Mouse (Mus musculus) gastrocnemius, postnatal 10 days (tissue): ENCODE measurements around the gene Eps8l2. TPM values are rescaled to one million over a fixed set of nuclear protein-coding genes. Genes with fewer than 3 reads are reported as not detected.
A peak's percentile ranks its signal among the peaks of the same experiment; 100 is the strongest.
"Not testable (repeated sequence)": the region's sequence is repeated elsewhere in the genome, so short reads cannot be mapped to it uniquely, and the experiment has no call there.

Source experiments
- DNase-seq: peaks from one replicate; pipeline ENCODE4 v3.0.0; 2021; ENCODE audit warnings: mixed read lengths
- total RNA-seq, 2 experiments: library from RNA; stranded (reverse); gene quantifications; 2 replicates each; pipeline ENCODE4 v1.2.3; 2021

Eps8l2 gene
- total RNA-seq, 2 experiments from 2014 or later, result 1.5 to 2.3 TPM

DNA sequence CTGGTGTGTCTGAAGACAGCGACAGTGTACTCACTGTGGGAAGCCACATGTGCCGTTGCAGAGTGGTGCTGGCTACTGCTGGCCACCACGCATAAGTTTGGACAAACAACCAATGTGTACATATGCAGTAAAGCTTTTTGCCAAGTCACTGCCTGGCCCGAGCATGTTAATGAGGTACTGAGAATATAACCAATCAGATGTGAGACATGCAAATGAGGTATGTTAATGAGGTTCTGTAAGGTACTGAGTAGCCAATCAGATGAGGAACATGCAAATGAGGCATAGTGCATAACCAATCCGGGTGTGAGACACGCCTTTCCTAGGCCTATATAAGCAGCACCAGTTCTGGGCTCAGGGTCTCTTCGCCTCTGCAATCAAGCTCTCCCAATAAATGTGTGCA, 69.0 kb downstream of the Eps8l2 start:
- DNase-seq, result not testable (repeated sequence)

GRCm38 (mm10) chr7:141408833-141409232, 70.2 kb downstream of the Eps8l2 start:
- peak; percentile 88 for DNase-seq

- no peak for DNase-seq
Measured at GRCm38 (mm10) chr7:141410631-141411030, 72.0 kb downstream of the Eps8l2 start.

GRCm38 (mm10) chr7:141411667-141412066, 73.0 kb downstream of the Eps8l2 start:
- DNase-seq, result no peak

Other genes starting within 250 kb of the Eps8l2 start
- gene Sigirr, start 238.3 kb upstream of the Eps8l2 start, total RNA-seq, result 1 to 10 TPM; 2.4 to 2.6 TPM
- not detected for gene Ano9, start 221.1 kb upstream of the Eps8l2 start, total RNA-seq
- gene Ptdss2, start 216.5 kb upstream of the Eps8l2 start, total RNA-seq, result 10 to 100 TPM; 16.8 to 18.0 TPM
- gene Rnh1, start 166.0 kb upstream of the Eps8l2 start, total RNA-seq, result 10 to 100 TPM; 52.9 to 56.0 TPM
- 100 to 1,000 TPM; 205 to 240 TPM for gene Hras, start 144.9 kb upstream of the Eps8l2 start, total RNA-seq
- 1 to 10 TPM; 2.7 to 3.2 TPM for gene Lrrc56, start 144.7 kb upstream of the Eps8l2 start, total RNA-seq
- gene Lmntd2, start 124.8 kb upstream of the Eps8l2 start, total RNA-seq, result not detected
- 1 to 10 TPM; 2.1 to 2.8 TPM for gene Rassf7, start 123.0 kb upstream of the Eps8l2 start, total RNA-seq
- gene Phrf1, start 110.1 kb upstream of the Eps8l2 start, total RNA-seq, result 10 to 100 TPM; 29.8 to 37.0 TPM
- 1 to 10 TPM in 1 of 2 experiments, under 1 TPM in 1; 0.59 to 1.2 TPM for gene Irf7, start 72.4 kb upstream of the Eps8l2 start, total RNA-seq
- 1 to 10 TPM; 1.0 to 1.1 TPM for gene Cdhr5, start 62.1 kb upstream of the Eps8l2 start, total RNA-seq
- gene Sct, start 59.7 kb upstream of the Eps8l2 start, total RNA-seq, result 1 to 10 TPM in 1 of 2 experiments, under 1 TPM in 1; 0.99 to 2.5 TPM
- under 1 TPM; 0.70 to 0.99 TPM for gene Drd4, start 46.9 kb upstream of the Eps8l2 start, total RNA-seq
- gene Deaf1, start 11.2 kb upstream of the Eps8l2 start, total RNA-seq, result 10 to 100 TPM; 24.6 to 28.7 TPM
- gene Tmem80, start 11.1 kb upstream of the Eps8l2 start, total RNA-seq, result 10 to 100 TPM; 12.1 to 12.8 TPM
- 100 to 1,000 TPM; 110 to 111 TPM for gene Taldo1, start 53.3 kb downstream of the Eps8l2 start, total RNA-seq
- gene Gatd1, start 75.3 kb downstream of the Eps8l2 start, total RNA-seq, result 10 to 100 TPM; 12.1 to 13.5 TPM
- 1 to 10 TPM in 1 of 2 experiments, under 1 TPM in 1; 0.66 to 1.4 TPM for gene Cend1, start 90.6 kb downstream of the Eps8l2 start, total RNA-seq
- gene Slc25a22, start 99.0 kb downstream of the Eps8l2 start, total RNA-seq, result 10 to 100 TPM; 14.5 to 25.7 TPM
- 1 to 10 TPM; 2.4 to 3.2 TPM for gene Pidd1, start 105.1 kb downstream of the Eps8l2 start, total RNA-seq
- 1,000 to 10,000 TPM in 1 of 2 experiments, 100 to 1,000 TPM in 1; 886 to 1,008 TPM for gene Rplp2, start 108.5 kb downstream of the Eps8l2 start, total RNA-seq
- gene Pnpla2, start 116.3 kb downstream of the Eps8l2 start, total RNA-seq, result 100 to 1,000 TPM; 119 to 151 TPM
- gene Cracr2b, start 122.2 kb downstream of the Eps8l2 start, total RNA-seq, result 1 to 10 TPM; 8.6 to 9.9 TPM
- gene Cd151, start 128.5 kb downstream of the Eps8l2 start, total RNA-seq, result 10 to 100 TPM; 77.7 to 88.5 TPM
- gene Polr2l, start 136.3 kb downstream of the Eps8l2 start, total RNA-seq, result 10 to 100 TPM; 43.4 to 49.0 TPM
- 10 to 100 TPM; 18.6 to 21.0 TPM for gene Tspan4, start 136.4 kb downstream of the Eps8l2 start, total RNA-seq
- 10 to 100 TPM; 22.7 to 22.8 TPM for gene Chid1, start 201.0 kb downstream of the Eps8l2 start, total RNA-seq
- 10 to 100 TPM; 45.1 to 48.9 TPM for gene Ap2a2, start 223.3 kb downstream of the Eps8l2 start, total RNA-seq